Mouse (Mus musculus) limb, embryonic 15.5 days (tissue): Measurements from ENCODE around the gene Olfr464. TPM values are rescaled to one million over a fixed set of nuclear protein-coding genes. Genes with fewer than 3 reads are reported as not detected.

Source experiments
- ATAC-seq: fragments of 200-750 bp; cut with Nextera tagmentation; 2 replicates; pipeline ENCODE4 v1.8.0; 2017; ENCODE audit warnings: low read depth, moderate TSS enrichment; ENCODE audit not compliant: insufficient number of reproducible peaks, low FRiP score, low TSS enrichment
- H3K27ac ChIP-seq: fragments of 300-500 bp; sonication (generic); 2 replicates; pipeline ENCODE4 v1.5.1; 2015; ENCODE audit warnings: moderate library complexity, mild to moderate bottlenecking, inconsistent platforms
- H3K27me3 ChIP-seq: fragments of 300-500 bp; sonication (generic); 2 replicates; pipeline ENCODE4 v1.6.1; 2015; ENCODE audit warnings: inconsistent platforms
- H3K36me3 ChIP-seq: fragments of 300-500 bp; sonication (generic); 2 replicates; pipeline ENCODE4 v1.6.1; 2015; ENCODE audit warnings: inconsistent platforms
- H3K4me1 ChIP-seq: fragments of 300-500 bp; sonication (generic); 2 replicates; pipeline ENCODE4 v1.6.1; 2015; ENCODE audit warnings: inconsistent platforms
- H3K4me2 ChIP-seq: fragments of 300-500 bp; sonication (generic); 2 replicates; pipeline ENCODE4 v1.6.1; 2015; ENCODE audit warnings: mild to moderate bottlenecking, inconsistent platforms
- H3K4me3 ChIP-seq: fragments of 300-500 bp; sonication (generic); 2 replicates; pipeline ENCODE4 v1.5.1; 2015; ENCODE audit warnings: mild to moderate bottlenecking, inconsistent platforms
- H3K9ac ChIP-seq: fragments of 300-500 bp; sonication (generic); 2 replicates; pipeline ENCODE4 v1.6.1; 2015; ENCODE audit warnings: inconsistent platforms
- H3K9me3 ChIP-seq: fragments of 300-500 bp; sonication (generic); 2 replicates; pipeline ENCODE4 v1.6.1; 2016; ENCODE audit warnings: inconsistent platforms
- WGBS: fragments of 180-500 bp; shearing (Covaris S2); methylation state at CpG from one replicate; pipeline ENCODE4 v1.1.7; 2015; 5-methylcytosine and 5-hydroxymethylcytosine counted together
- polyA plus RNA-seq: library from polyadenylated mRNA; unstranded; fragments of >200 nt; fragmentation: Nextera tagmentation; extraction: Ambion mirVana; gene quantifications from 2 replicates; pipeline ENCODE4 v1.2.1, GENCODE M21; 2015

The Olfr464 gene
- polyA plus RNA-seq: not detected in 2 replicates

- Histone ChIP-seq H3K9me3 (no peaks in the 10 kb centered on the region), H3K4me3 (no peak within 1 kb of the TSS), H3K27ac (no peak within 1 kb of the TSS), H3K4me1 (no peaks in the 10 kb centered on the region), H3K36me3 (no peaks in the 10 kb centered on the region), H3K9ac (no peak within 1 kb of the TSS), H3K27me3 (no peaks in the 10 kb centered on the region), H3K4me2 (no peak within 1 kb of the TSS)
- ATAC-seq: no peak
- WGBS: 33% methylated on average over 5 of the region's 5 CpGs
Measured at GRCm38 (mm10) chr11:87920966-87921365, at the start of gene Olfr464. Gene Olfr464, minus strand, starts transcription at chr11:87920967.

GRCm38 (mm10) chr11:87968356-87969122 is 47.8 kb upstream of the Olfr464 start:
- H3K27ac ChIP-seq: no peak overlapping the region
- H3K36me3 ChIP-seq: no peaks in the 10 kb centered on the region
- no peaks in the 10 kb centered on the region for H3K27me3 ChIP-seq
- peaks cover 6% of the 10 kb centered on the region; the same call in 1 of the 2 replicates for H3K4me1 ChIP-seq
- H3K9ac ChIP-seq: no peak overlapping the region
- ATAC-seq: no peak
- no peak overlapping the region for H3K4me2 ChIP-seq
- H3K4me3 ChIP-seq: no peak overlapping the region
- 21% methylated on average over 12 of the region's 20 CpGs for WGBS
- H3K9me3 ChIP-seq: no peaks in the 10 kb centered on the region

- H3K27me3 ChIP-seq: no peaks in the 10 kb centered on the region
- no peaks in the 10 kb centered on the region for H3K9me3 ChIP-seq
- peak overlapping the region; percentile 41 for H3K4me2 ChIP-seq
- peaks cover 6% of the 10 kb centered on the region; the same call in 1 of the 2 replicates for H3K4me1 ChIP-seq
- no peak for ATAC-seq
- H3K27ac ChIP-seq: no peak overlapping the region
- no peaks in the 10 kb centered on the region for H3K36me3 ChIP-seq
- H3K9ac ChIP-seq: no peak overlapping the region
- WGBS: 1% methylated on average over 17 of the region's 17 CpGs
- peak overlapping the region; percentile 26 for H3K4me3 ChIP-seq
Measured at GRCm38 (mm10) chr11:87967692-87968289, 47.0 kb upstream of the Olfr464 start.

- Histone ChIP-seq H3K27me3 (no peaks in the 10 kb centered on the region), H3K27ac (no peak overlapping the region), H3K36me3 (no peaks in the 10 kb centered on the region), H3K9me3 (no peaks in the 10 kb centered on the region), H3K9ac (no peak overlapping the region), H3K4me2 (no peak overlapping the region), H3K4me1 (peaks cover 6% of the 10 kb centered on the region; the same call in 1 of the 2 replicates), H3K4me3 (no peak overlapping the region)
- 27% methylated on average over 10 of the region's 10 CpGs for WGBS
- ATAC-seq: peak; percentile 70; the same call in 1 of the 2 replicates
Measured at GRCm38 (mm10) chr11:87966214-87966613, 45.4 kb upstream of the Olfr464 start.

- Histone ChIP-seq H3K4me1 (peaks cover 6% of the 10 kb centered on the region; the same call in 1 of the 2 replicates), H3K27me3 (no peaks in the 10 kb centered on the region), H3K9me3 (no peaks in the 10 kb centered on the region), H3K4me3 (no peak overlapping the region), H3K4me2 (no peak overlapping the region), H3K27ac (no peak overlapping the region), H3K9ac (no peak overlapping the region), H3K36me3 (no peaks in the 10 kb centered on the region)
- WGBS: 46% methylated on average over 3 of the region's 3 CpGs
- no peak for ATAC-seq
Measured at GRCm38 (mm10) chr11:87965293-87965692, 44.5 kb upstream of the Olfr464 start.

- no peak overlapping the region for H3K4me3 ChIP-seq
- H3K4me2 ChIP-seq: no peak overlapping the region
- ATAC-seq: no peak
- 38% methylated on average over 7 of the region's 7 CpGs for WGBS
- H3K9ac ChIP-seq: no peak overlapping the region
- no peaks in the 10 kb centered on the region for H3K27me3 ChIP-seq
- H3K4me1 ChIP-seq: no peaks in the 10 kb centered on the region
- no peak overlapping the region for H3K27ac ChIP-seq
- no peaks in the 10 kb centered on the region for H3K9me3 ChIP-seq
- no peaks in the 10 kb centered on the region for H3K36me3 ChIP-seq
Measured at GRCm38 (mm10) chr11:87957066-87957465, 36.3 kb upstream of the Olfr464 start.

GRCm38 (mm10) chr11:87955144-87955543 is 34.4 kb upstream of the Olfr464 start:
- no peaks in the 10 kb centered on the region for H3K9me3 ChIP-seq
- WGBS: 0% methylated on average over 1 of the region's 1 CpGs

GRCm38 (mm10) chr11:87949990-87950389 is 29.2 kb upstream of the Olfr464 start:
- H3K4me2 ChIP-seq: no peak overlapping the region
- H3K27ac ChIP-seq: no peak overlapping the region
- no peaks in the 10 kb centered on the region for H3K9me3 ChIP-seq
- H3K9ac ChIP-seq: no peak overlapping the region
- no peaks in the 10 kb centered on the region for H3K27me3 ChIP-seq
- WGBS: 1% methylated on average over 2 of the region's 2 CpGs
- no peak for ATAC-seq
- no peak overlapping the region for H3K4me3 ChIP-seq
- H3K36me3 ChIP-seq: no peaks in the 10 kb centered on the region
- H3K4me1 ChIP-seq: no peaks in the 10 kb centered on the region

More at GRCm38 (mm10) chr11:87955144-87955543, 34.4 kb upstream of the Olfr464 start:
- Histone ChIP-seq H3K27ac (no peak overlapping the region), H3K4me3 (no peak overlapping the region), H3K27me3 (no peaks in the 10 kb centered on the region), H3K36me3 (no peaks in the 10 kb centered on the region), H3K4me1 (no peaks in the 10 kb centered on the region), H3K4me2 (no peak overlapping the region), H3K9ac (no peak overlapping the region)
- no peak for ATAC-seq

- Histone ChIP-seq H3K4me3 (no peak overlapping the region), H3K36me3 (no peaks in the 10 kb centered on the region), H3K4me1 (no peaks in the 10 kb centered on the region), H3K4me2 (no peak overlapping the region), H3K9me3 (no peaks in the 10 kb centered on the region), H3K27ac (no peak overlapping the region), H3K9ac (no peak overlapping the region), H3K27me3 (no peaks in the 10 kb centered on the region)
- 76% methylated on average over 3 of the region's 3 CpGs for WGBS
- no peak for ATAC-seq
Measured at GRCm38 (mm10) chr11:87935467-87935866, 14.7 kb upstream of the Olfr464 start.

GRCm38 (mm10) chr11:87933731-87934130 is 13.0 kb upstream of the Olfr464 start:
- WGBS: 60% methylated on average over 2 of the region's 2 CpGs

GRCm38 (mm10) chr11:87930348-87930747 is 9.6 kb upstream of the Olfr464 start:
- Histone ChIP-seq H3K4me2 (no peak overlapping the region), H3K9me3 (no peaks in the 10 kb centered on the region), H3K4me1 (no peaks in the 10 kb centered on the region), H3K4me3 (no peak overlapping the region), H3K27ac (no peak overlapping the region), H3K27me3 (no peaks in the 10 kb centered on the region), H3K9ac (no peak overlapping the region), H3K36me3 (no peaks in the 10 kb centered on the region)
- no peak for ATAC-seq
- WGBS: 88% methylated on average over 2 of the region's 2 CpGs

More at GRCm38 (mm10) chr11:87933731-87934130, 13.0 kb upstream of the Olfr464 start:
- no peaks in the 10 kb centered on the region for H3K4me1 ChIP-seq
- H3K36me3 ChIP-seq: no peaks in the 10 kb centered on the region
- H3K27ac ChIP-seq: no peak overlapping the region
- H3K27me3 ChIP-seq: no peaks in the 10 kb centered on the region
- H3K9ac ChIP-seq: no peak overlapping the region
- H3K9me3 ChIP-seq: no peaks in the 10 kb centered on the region
- no peak for ATAC-seq
- no peak overlapping the region for H3K4me3 ChIP-seq
- no peak overlapping the region for H3K4me2 ChIP-seq

- H3K4me2 ChIP-seq: no peak overlapping the region
- no peak overlapping the region for H3K9ac ChIP-seq
- H3K4me3 ChIP-seq: no peak overlapping the region
- no peak overlapping the region for H3K27ac ChIP-seq
- WGBS: 69% methylated on average over 2 of the region's 2 CpGs
- H3K36me3 ChIP-seq: no peaks in the 10 kb centered on the region
- no peaks in the 10 kb centered on the region for H3K27me3 ChIP-seq
- H3K9me3 ChIP-seq: no peaks in the 10 kb centered on the region
- no peaks in the 10 kb centered on the region for H3K4me1 ChIP-seq
- ATAC-seq: no peak
Measured at GRCm38 (mm10) chr11:87920301-87920700, 466 bp downstream of the Olfr464 start.
